Mouse (Mus musculus): ENCODE results near the gene Olfml1. TPM values are rescaled to one million over a fixed set of nuclear protein-coding genes. Genes with fewer than 3 reads are reported as not detected.

Gene Olfml1
- 3.1 and 6.5 TPM in 2 replicates for polyA plus RNA-seq (2015; fragmentation: Nextera tagmentation; extraction: Ambion mirVana)

DNA sequence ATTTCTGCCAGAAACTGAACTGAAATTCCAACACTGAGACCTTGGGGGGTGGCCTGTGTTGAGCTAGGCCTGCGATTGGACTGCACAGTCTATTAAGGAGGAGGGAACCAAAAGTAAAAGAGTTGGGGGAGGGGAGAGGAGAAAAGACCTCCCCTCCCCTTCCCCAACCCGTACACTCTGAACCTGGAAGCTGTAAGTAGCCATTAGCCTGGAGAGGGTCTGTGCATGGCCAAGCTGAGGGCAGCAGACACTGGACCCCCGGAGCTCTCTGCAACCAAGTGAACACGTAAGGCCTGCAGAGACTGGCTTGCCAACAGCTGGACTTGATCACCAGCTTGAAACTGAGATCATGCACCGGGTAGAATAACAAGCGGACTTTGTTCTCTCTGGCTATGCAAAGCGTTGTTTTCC, at the start of gene Olfml1:
Olfml1 (plus strand) TSS at position 186 of the 411 bp plus-strand sequence.
- Histone ChIP-seq H3K4me3 (replicated peaks) (peak within 1 kb of the TSS; percentile 19), H3K9ac (replicated peaks) (no peak within 1 kb of the TSS), H3K4me1 (no peaks in the 10 kb centered on the region; the same call in 1 of the 2 replicates), H3K27me3 (replicated peaks) (no peaks in the 10 kb centered on the region), H3K9me3 (replicated peaks) (no peaks in the 10 kb centered on the region), H3K36me3 (no peaks in the 10 kb centered on the region), H3K27ac (replicated peaks) (no peak within 1 kb of the TSS; the same call in 1 of the 2 replicates), H3K4me2 (peak within 1 kb of the TSS; percentile 21; the same call in 1 of the 2 replicates)
- whole genome bisulfite sequencing = 65% methylated on average over 7 of the region's 7 CpGs
- no peak for ATAC-seq (ENCODE audit: low FRiP score)

DNA sequence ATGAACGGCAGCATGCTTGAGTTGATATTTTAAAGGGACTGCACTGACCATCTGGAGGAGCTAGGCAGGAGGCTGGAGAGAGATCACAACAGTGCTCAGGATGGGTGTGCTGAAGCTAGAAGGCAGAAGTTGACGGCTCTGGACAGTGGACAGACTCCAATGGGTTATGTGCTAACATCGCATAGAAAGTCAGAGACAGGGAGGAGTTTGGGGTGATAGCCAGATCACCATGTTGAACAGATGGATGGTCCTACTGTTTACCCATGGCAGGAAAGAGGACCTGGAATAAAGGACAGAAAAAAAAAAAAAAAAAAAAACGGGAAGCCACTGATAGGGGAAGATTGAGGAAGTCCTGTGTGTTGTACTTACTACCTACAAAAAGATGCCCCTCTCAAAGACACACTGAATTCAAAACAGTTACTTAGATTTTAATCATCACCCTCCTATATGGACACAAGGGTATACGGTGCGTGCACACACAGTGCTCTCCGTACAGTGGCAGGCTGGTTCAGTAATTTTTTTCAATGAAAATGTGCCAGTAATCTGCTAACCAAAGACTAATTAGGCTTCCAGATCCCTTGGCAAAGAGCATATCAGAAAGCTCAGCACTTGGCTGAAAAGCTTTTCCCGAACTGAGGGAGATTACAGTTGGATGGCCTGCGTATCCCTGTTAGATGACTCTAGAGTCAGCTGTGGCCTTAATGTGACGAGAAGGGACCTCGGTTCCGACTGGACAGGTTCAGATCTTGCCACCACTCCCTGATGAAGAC, 47.8 kb upstream of the Olfml1 start:
- Histone ChIP-seq H3K4me1 (peaks cover 5% of the 10 kb centered on the region; the same call in 1 of the 2 replicates), H3K9me3 (replicated peaks) (no peaks in the 10 kb centered on the region), H3K27ac (replicated peaks) (no peak overlapping the region), H3K36me3 (no peaks in the 10 kb centered on the region), H3K4me2 (no peak overlapping the region), H3K27me3 (replicated peaks) (no peaks in the 10 kb centered on the region), H3K4me3 (replicated peaks) (no peak overlapping the region), H3K9ac (replicated peaks) (no peak overlapping the region)
- WGBS = 92% methylated on average over 12 of the region's 12 CpGs
- no peak for ATAC-seq (ENCODE audit: low FRiP score)

DNA sequence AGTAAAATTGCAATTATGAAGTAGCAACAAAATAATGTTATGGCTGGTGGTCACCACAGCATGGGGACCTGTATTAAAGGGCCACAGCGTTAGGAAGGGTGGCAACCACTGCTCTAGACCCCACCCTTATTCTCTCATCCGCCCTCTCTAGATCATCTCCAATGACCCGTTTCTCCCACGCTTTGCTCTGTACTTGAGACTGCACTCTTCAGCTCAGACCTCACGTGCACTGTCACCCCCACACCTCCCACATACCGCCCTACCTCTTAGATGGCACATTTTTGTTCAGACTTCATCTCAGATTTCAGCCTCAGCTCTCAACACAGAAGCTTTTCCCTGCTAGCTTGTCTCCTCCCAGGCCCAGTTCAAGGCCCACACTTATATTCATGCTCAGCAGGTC, 45.8 kb upstream of the Olfml1 start:
- 86% methylated on average over 6 of the region's 6 CpGs for WGBS
- H3K36me3 ChIP-seq = no peaks in the 10 kb centered on the region

DNA sequence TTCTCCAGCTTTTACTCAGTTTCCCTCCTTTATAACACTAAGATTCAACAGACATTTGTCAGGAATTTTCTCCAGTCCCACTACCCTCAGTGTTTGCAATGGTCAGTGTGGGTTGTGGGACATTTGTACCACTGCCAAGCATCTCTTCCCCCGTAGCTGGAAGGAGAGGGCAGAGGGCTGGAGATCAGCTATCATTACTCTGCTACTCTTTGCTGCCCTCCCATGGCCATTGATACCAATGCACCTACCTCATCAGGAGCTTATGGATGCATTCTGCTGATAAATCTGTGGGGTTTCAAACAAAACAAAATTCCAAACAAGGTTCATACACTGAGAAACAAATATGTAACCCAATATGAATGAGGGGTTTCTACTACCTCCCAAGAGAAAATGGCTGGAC, 40.9 kb upstream of the Olfml1 start:
- H3K4me1 ChIP-seq = no peaks in the 10 kb centered on the region
- H3K9me3 ChIP-seq (replicated peaks) = no peaks in the 10 kb centered on the region
- no peaks in the 10 kb centered on the region for H3K36me3 ChIP-seq
- peak; percentile 67; the same call in 1 of the 2 replicates for ATAC-seq (ENCODE audit: low FRiP score)
- 13% methylated on average over 1 of the region's 1 CpGs for WGBS
- no peak overlapping the region for H3K9ac ChIP-seq (replicated peaks)
- H3K4me3 ChIP-seq (replicated peaks) = no peak overlapping the region
- H3K27ac ChIP-seq (replicated peaks) = no peak overlapping the region
- no peaks in the 10 kb centered on the region for H3K27me3 ChIP-seq (replicated peaks)
- no peak overlapping the region for H3K4me2 ChIP-seq

More for the DNA sequence above, 45.8 kb upstream of the Olfml1 start:
- Histone ChIP-seq H3K4me2 (no peak overlapping the region), H3K4me3 (replicated peaks) (no peak overlapping the region), H3K4me1 (peaks cover 5% of the 10 kb centered on the region; the same call in 1 of the 2 replicates), H3K9ac (replicated peaks) (no peak overlapping the region), H3K9me3 (replicated peaks) (no peaks in the 10 kb centered on the region), H3K27me3 (replicated peaks) (no peaks in the 10 kb centered on the region), H3K27ac (replicated peaks) (no peak overlapping the region)
- no peak for ATAC-seq (ENCODE audit: low FRiP score)

DNA sequence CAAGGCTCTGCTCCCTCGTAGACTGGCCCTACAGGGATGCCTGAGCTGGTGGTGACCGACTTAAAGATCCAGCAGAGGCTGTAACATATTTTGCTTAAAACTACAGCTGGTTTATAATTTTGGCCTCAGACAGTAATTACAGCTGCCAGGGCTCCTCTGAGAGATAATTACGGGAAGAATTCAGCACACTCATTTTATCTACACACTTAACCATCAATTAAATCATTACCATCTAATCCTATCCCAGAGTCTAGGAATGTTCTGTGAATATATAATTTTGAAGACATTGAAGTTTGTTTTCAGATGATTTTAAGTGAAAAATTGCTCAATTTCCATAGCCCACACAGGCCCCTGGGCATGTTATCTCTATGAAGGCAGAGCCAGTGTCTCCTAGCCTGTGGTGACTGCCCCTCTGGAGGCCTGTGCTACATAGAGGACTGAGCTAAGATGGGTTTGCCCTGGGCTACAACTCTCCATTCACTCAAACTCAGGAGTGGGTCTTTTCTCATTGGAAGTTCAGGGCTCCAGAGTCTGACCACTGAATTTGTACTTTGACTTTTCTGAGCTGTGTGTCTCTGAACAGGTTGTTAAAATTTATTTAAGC, 39.0 kb upstream of the Olfml1 start:
- no peaks in the 10 kb centered on the region for H3K36me3 ChIP-seq
- no peaks in the 10 kb centered on the region for H3K27me3 ChIP-seq (replicated peaks)
- no peak overlapping the region for H3K4me3 ChIP-seq (replicated peaks)
- H3K4me1 ChIP-seq = no peaks in the 10 kb centered on the region
- no peak overlapping the region for H3K4me2 ChIP-seq
- WGBS = 48% methylated on average over 3 of the region's 3 CpGs
- H3K9me3 ChIP-seq (replicated peaks) = no peaks in the 10 kb centered on the region
- no peak overlapping the region for H3K27ac ChIP-seq (replicated peaks)
- ATAC-seq (ENCODE audit: low FRiP score) = no peak
- no peak overlapping the region for H3K9ac ChIP-seq (replicated peaks)

DNA sequence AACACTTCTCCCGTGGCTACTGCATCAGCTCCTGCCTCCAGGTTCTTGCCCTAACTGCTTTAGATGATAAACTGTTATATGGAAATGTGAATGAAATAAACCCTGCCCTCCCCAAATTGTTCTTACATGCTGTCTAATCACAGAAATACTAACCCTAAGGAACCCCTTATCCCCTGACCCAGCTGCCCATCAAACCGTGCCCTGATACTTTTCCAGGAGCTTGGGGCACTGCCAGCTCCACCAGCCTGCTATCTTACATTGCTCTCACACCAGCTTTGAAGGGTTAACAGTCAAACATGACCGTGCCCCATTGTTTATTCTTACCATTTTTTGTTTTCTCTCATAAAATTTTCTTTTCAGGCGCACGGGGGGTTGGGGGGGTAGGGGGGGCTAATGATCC, 37.9 kb upstream of the Olfml1 start:
- H3K4me3 ChIP-seq (replicated peaks) = no peak overlapping the region
- no peak overlapping the region for H3K27ac ChIP-seq (replicated peaks)
- H3K4me2 ChIP-seq = no peak overlapping the region
- ATAC-seq (ENCODE audit: low FRiP score) = no peak
- H3K4me1 ChIP-seq = no peaks in the 10 kb centered on the region
- no peaks in the 10 kb centered on the region for H3K27me3 ChIP-seq (replicated peaks)
- H3K9ac ChIP-seq (replicated peaks) = no peak overlapping the region
- WGBS = 81% methylated on average over 5 of the region's 5 CpGs
- H3K9me3 ChIP-seq (replicated peaks) = no peaks in the 10 kb centered on the region
- H3K36me3 ChIP-seq = no peaks in the 10 kb centered on the region

DNA sequence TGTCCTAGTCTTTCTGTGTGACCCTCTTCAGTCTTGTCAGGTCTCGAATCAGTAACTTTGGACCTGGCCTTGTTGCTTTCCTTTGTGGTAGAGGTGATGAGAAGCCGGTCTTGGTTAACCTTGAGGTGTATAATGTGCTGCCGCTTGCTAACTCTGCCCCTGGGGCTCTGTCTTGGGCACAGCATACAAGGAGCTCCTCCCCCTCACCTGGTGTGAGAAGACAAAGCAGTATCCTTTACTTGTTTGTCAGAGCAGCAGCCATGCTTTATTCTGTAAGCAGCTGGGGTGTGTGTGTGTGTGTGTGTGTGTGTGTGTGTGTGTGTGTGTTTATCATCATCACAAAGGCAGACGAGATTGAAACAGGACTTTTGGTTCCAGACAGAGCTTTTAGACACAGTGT, 31.9 kb upstream of the Olfml1 start:
- H3K4me2 ChIP-seq = no peak overlapping the region
- no peaks in the 10 kb centered on the region for H3K4me1 ChIP-seq
- no peaks in the 10 kb centered on the region for H3K9me3 ChIP-seq (replicated peaks)
- H3K27me3 ChIP-seq (replicated peaks) = no peaks in the 10 kb centered on the region
- no peak overlapping the region for H3K4me3 ChIP-seq (replicated peaks)
- WGBS = 84% methylated on average over 4 of the region's 4 CpGs
- no peak overlapping the region for H3K27ac ChIP-seq (replicated peaks)
- H3K36me3 ChIP-seq = no peaks in the 10 kb centered on the region
- ATAC-seq (ENCODE audit: low FRiP score) = no peak
- H3K9ac ChIP-seq (replicated peaks) = no peak overlapping the region

DNA sequence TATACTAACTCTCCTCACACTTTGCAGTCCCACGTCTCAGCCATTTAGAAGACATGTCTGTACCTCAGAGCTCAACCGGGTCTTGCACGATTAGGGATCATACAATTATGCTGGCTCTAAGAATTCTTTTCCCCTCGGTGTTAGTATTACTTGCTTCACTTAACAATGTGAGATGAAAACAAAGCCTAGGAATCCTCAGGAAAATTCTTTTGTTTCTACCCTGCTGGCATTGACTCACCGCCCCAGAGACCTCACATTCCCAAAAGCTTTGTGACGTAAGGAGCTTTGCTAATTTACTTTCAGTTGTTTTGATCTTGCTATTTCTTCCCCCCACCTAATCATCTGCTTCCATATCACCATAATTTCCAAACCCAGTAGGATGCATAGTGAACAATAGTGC, 30.7 kb upstream of the Olfml1 start:
- Histone ChIP-seq H3K9me3 (replicated peaks) (no peaks in the 10 kb centered on the region), H3K4me3 (replicated peaks) (no peak overlapping the region), H3K36me3 (no peaks in the 10 kb centered on the region), H3K27me3 (replicated peaks) (no peaks in the 10 kb centered on the region), H3K27ac (replicated peaks) (no peak overlapping the region), H3K4me2 (no peak overlapping the region), H3K4me1 (no peaks in the 10 kb centered on the region), H3K9ac (replicated peaks) (no peak overlapping the region)
- WGBS = 55% methylated on average over 6 of the region's 6 CpGs
- ATAC-seq (ENCODE audit: low FRiP score) = no peak

DNA sequence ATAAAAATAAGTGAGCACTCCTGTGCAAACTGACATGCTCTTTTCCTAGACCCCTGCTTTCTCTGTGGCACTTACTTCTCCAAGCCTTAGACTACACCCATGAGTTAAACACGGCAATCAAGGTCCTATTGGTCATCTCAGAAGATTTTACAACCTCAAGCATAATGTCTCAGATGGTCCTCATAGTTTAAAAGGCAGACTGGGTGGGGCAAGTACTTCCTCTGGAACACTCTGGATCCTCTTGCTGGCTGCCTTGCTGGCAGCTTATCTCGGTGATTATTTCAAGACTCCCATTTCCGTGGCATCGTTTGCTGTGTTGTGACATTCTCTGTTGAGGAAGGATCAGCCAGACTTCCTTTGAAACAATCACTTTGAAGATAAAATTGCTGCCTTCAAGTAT, 27.2 kb upstream of the Olfml1 start:
- Histone ChIP-seq H3K4me3 (replicated peaks) (no peak overlapping the region), H3K4me2 (no peak overlapping the region), H3K36me3 (no peaks in the 10 kb centered on the region), H3K9me3 (replicated peaks) (no peaks in the 10 kb centered on the region), H3K4me1 (no peaks in the 10 kb centered on the region), H3K9ac (replicated peaks) (no peak overlapping the region), H3K27me3 (replicated peaks) (no peaks in the 10 kb centered on the region), H3K27ac (replicated peaks) (no peak overlapping the region)
- no peak for ATAC-seq (ENCODE audit: low FRiP score)
- 66% methylated on average over 4 of the region's 4 CpGs for WGBS

DNA sequence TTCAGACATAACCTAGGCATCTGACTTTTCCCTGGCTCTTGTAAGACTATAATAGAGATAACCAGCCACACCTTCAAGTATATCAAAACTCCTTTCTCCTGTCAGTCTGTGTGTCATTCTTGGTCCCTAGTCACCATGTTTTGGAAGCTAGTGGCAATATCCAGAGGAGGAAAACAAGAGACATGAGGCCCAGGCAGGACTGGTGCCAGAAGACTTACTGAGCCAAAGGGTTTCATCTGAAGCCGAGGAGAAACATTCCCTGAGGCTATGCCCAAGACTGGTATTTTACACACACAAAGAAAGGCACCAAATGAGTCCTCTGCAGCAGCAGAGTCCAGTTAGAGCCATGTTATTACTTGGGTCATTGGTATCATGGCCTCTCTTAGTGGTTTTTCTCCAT, 22.2 kb upstream of the Olfml1 start:
- no peaks in the 10 kb centered on the region for H3K4me1 ChIP-seq

DNA sequence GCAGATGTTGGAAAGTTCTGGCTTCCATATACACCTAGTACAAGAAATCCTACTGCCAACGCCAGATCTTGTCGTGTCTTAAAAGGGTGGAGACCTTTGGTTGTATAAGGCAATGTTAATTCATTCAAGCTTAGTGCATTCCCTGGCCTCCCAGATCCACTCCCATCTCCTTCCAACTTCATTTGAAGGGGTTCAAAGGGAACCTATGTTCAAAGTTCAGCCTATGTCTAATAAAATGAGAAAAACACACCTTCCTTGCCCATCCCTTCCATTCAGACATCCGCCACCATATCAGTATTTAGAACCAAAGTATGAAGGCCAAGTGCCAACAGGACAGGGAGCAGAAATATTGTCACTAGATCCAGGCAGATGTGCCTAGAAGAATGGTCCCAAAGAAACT, 19.4 kb upstream of the Olfml1 start:
- no peaks in the 10 kb centered on the region for H3K36me3 ChIP-seq
- 92% methylated on average over 3 of the region's 3 CpGs for WGBS
- no peaks in the 10 kb centered on the region for H3K9me3 ChIP-seq (replicated peaks)
- H3K4me3 ChIP-seq (replicated peaks) = no peak overlapping the region
- H3K9ac ChIP-seq (replicated peaks) = no peak overlapping the region
- H3K27ac ChIP-seq (replicated peaks) = no peak overlapping the region
- no peaks in the 10 kb centered on the region for H3K4me1 ChIP-seq
- no peak for ATAC-seq (ENCODE audit: low FRiP score)
- H3K4me2 ChIP-seq = no peak overlapping the region
- no peaks in the 10 kb centered on the region for H3K27me3 ChIP-seq (replicated peaks)

More for the DNA sequence above, 22.2 kb upstream of the Olfml1 start:
- H3K4me2 ChIP-seq = no peak overlapping the region
- H3K9ac ChIP-seq (replicated peaks) = no peak overlapping the region
- no peak overlapping the region for H3K27ac ChIP-seq (replicated peaks)
- no peak overlapping the region for H3K4me3 ChIP-seq (replicated peaks)
- no peaks in the 10 kb centered on the region for H3K9me3 ChIP-seq (replicated peaks)
- H3K27me3 ChIP-seq (replicated peaks) = no peaks in the 10 kb centered on the region
- no peaks in the 10 kb centered on the region for H3K36me3 ChIP-seq
- WGBS = 59% methylated on average over 1 of the region's 1 CpGs
- ATAC-seq (ENCODE audit: low FRiP score) = no peak

DNA sequence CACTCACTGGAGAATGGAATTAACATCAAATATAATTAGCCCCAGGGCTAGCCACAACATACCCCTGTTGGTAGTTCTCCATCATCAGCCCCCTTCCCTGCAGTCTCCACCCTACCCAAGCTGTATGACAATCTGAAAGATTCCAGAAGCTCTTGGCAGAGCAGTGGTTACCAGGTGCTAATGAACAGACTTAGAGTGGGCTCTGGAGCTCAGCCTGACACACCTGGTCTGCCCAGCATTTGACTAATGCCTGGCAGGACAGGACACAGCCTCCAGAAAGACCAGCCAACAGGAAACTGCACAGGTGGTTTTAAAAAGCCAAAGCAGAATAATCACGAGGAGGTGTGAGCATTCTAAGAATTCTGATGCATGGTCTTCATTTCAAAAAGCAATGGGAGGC, 13.8 kb upstream of the Olfml1 start:
- no peak overlapping the region for H3K4me2 ChIP-seq
- H3K27ac ChIP-seq (replicated peaks) = no peak overlapping the region
- H3K9ac ChIP-seq (replicated peaks) = no peak overlapping the region
- no peaks in the 10 kb centered on the region for H3K4me1 ChIP-seq
- no peak overlapping the region for H3K4me3 ChIP-seq (replicated peaks)
- no peaks in the 10 kb centered on the region for H3K36me3 ChIP-seq
- no peaks in the 10 kb centered on the region for H3K27me3 ChIP-seq (replicated peaks)
- WGBS = 83% methylated on average over 1 of the region's 1 CpGs
- no peaks in the 10 kb centered on the region for H3K9me3 ChIP-seq (replicated peaks)
- ATAC-seq (ENCODE audit: low FRiP score) = no peak
